Mouse (Mus musculus) midbrain, embryonic 14.5 days (tissue): Measurements from ENCODE around the gene Dnah17. TPM values are rescaled to one million over a fixed set of nuclear protein-coding genes. Genes with fewer than 3 reads are reported as not detected.

Experiments
- ATAC-seq: fragments of 200-750 bp; cut with Nextera tagmentation; 2 replicates; pipeline ENCODE4 v1.8.0; 2017; ENCODE audit warnings: moderate number of reproducible peaks, moderate library complexity; ENCODE audit not compliant: low FRiP score, low TSS enrichment
- DNase-seq: peaks from one replicate; pipeline ENCODE4 v3.0.0-alpha.2; 2015
- H3K27ac ChIP-seq: fragments of 300-500 bp; sonication (generic); replicated peaks from 2 replicates; pipeline ENCODE4 v1.5.1; 2014; ENCODE audit warnings: mild to moderate bottlenecking, low read depth, low read length, moderate library complexity
- H3K27me3 ChIP-seq: fragments of 300-500 bp; sonication (generic); 2 replicates; pipeline ENCODE4 v1.6.1; 2014; ENCODE audit warnings: low read length, control low read depth, mixed read lengths; ENCODE audit not compliant: control insufficient read depth, insufficient read depth
- H3K36me3 ChIP-seq: fragments of 300-500 bp; sonication (generic); 2 replicates; pipeline ENCODE4 v1.6.1; 2014; ENCODE audit warnings: low read length, control low read depth; ENCODE audit not compliant: control insufficient read depth, insufficient read depth
- H3K4me1 ChIP-seq: fragments of 300-500 bp; sonication (generic); 2 replicates; pipeline ENCODE4 v1.6.1; 2014; ENCODE audit warnings: mild to moderate bottlenecking, antibody characterized with exemption, low read length, control low read depth; ENCODE audit not compliant: control insufficient read depth, insufficient read depth
- H3K4me2 ChIP-seq: fragments of 300-500 bp; sonication (generic); 2 replicates; pipeline ENCODE4 v1.6.1; 2014; ENCODE audit warnings: mild to moderate bottlenecking, low read length, moderate library complexity
- H3K4me3 ChIP-seq: fragments of 300-500 bp; sonication (generic); replicated peaks from 2 replicates; pipeline ENCODE4 v1.5.1; 2014; ENCODE audit warnings: low read depth, low read length
- H3K9ac ChIP-seq: fragments of 300-500 bp; sonication (generic); replicated peaks from 2 replicates; pipeline ENCODE4 v1.6.1; 2014; ENCODE audit warnings: mild to moderate bottlenecking, low read length, moderate library complexity
- H3K9me3 ChIP-seq: fragments of 300-500 bp; sonication (generic); 2 replicates; pipeline ENCODE4 v1.6.1; 2016; ENCODE audit warnings: low read length, control low read depth, mixed read lengths; ENCODE audit not compliant: control insufficient read depth
- WGBS: fragments of 180-500 bp; shearing (Covaris S2); extraction: QIAGEN DNeasy Blood & Tissue Kit; methylation state at CpG from one replicate; pipeline ENCODE4 v1.1.7; 2014; 5-methylcytosine and 5-hydroxymethylcytosine counted together
- polyA plus RNA-seq: library from polyadenylated mRNA; unstranded; fragments of >200 nt; fragmentation: Nextera tagmentation; extraction: Ambion mirVana; gene quantifications from 2 replicates; pipeline ENCODE4 v1.2.1, GENCODE M21; 2014

Gene Dnah17
- polyA plus RNA-seq, 1 experiment from 2014 or later = 0.20 TPM

GRCm38 (mm10) chr11:118147877-118148637, 17.6 kb upstream of the Dnah17 start:
- H3K4me2 ChIP-seq = no peak overlapping the region
- no peaks in the 10 kb centered on the region for H3K9me3 ChIP-seq
- ATAC-seq (no peak), DNase-seq (no peak)
- no peaks in the 10 kb centered on the region for H3K4me1 ChIP-seq
- no peaks in the 10 kb centered on the region for H3K36me3 ChIP-seq
- H3K9ac ChIP-seq = no peak overlapping the region
- no peak overlapping the region for H3K27ac ChIP-seq
- no peak overlapping the region for H3K4me3 ChIP-seq
- no peaks in the 10 kb centered on the region for H3K27me3 ChIP-seq
- 68% methylated on average over 9 of the region's 9 CpGs for WGBS

DNA sequence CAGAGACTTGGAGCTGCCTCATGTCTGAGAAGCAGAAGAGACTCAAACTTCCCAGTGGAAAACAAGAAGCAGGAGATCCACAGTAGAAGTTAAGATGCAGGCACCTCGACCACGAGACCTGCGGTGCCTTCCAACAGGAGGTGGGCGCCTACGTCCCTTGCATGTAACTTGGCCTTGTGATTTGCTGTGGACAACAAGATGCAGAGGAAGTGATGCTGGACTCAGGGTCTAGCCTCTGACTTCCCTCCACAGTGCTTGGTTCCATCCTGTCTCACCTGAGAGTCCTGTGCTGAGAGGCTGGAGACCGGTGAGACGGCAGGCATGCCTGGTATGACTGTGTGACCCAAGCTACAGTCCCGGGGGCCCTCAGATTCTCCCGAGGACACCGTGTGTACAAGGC, 16.0 kb upstream of the Dnah17 start:
- Histone ChIP-seq H3K27me3 (no peaks in the 10 kb centered on the region), H3K27ac (no peak overlapping the region), H3K36me3 (no peaks in the 10 kb centered on the region), H3K4me3 (no peak overlapping the region), H3K9me3 (no peaks in the 10 kb centered on the region), H3K4me1 (peaks cover 8% of the 10 kb centered on the region; the same call in 1 of the 2 replicates), H3K4me2 (no peak overlapping the region), H3K9ac (no peak overlapping the region)
- DNase-seq (no peak), ATAC-seq (no peak)
- 93% methylated on average over 10 of the region's 10 CpGs for WGBS

GRCm38 (mm10) chr11:118145771-118146351, 15.4 kb upstream of the Dnah17 start:
- DNase-seq (no peak), ATAC-seq (no peak)
- Histone ChIP-seq H3K36me3 (no peaks in the 10 kb centered on the region), H3K9ac (no peak overlapping the region), H3K9me3 (no peaks in the 10 kb centered on the region), H3K27ac (no peak overlapping the region), H3K4me3 (no peak overlapping the region), H3K4me1 (peaks cover 8% of the 10 kb centered on the region; the same call in 1 of the 2 replicates), H3K4me2 (no peak overlapping the region), H3K27me3 (no peaks in the 10 kb centered on the region)
- WGBS = 81% methylated on average over 16 of the region's 16 CpGs

DNA sequence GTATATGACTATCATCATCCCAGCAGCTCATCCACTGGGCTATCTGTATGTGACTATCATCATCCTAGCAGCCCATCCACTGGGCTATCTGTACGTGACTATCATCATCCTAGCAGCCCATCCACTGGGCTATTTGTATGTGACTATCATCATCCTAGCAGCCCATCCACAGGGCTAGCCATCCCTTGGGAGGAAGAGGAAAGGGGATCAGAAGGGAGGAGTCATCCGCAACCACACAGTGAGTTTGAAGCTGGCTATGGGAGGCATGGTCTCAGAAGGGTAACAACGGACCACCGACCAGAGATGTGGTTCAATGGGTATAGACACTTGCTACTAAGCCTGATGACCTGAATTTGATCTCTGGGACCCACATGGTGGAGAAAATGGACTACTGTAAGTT, 14.7 kb upstream of the Dnah17 start:
- Histone ChIP-seq H3K4me2 (no peak overlapping the region), H3K4me1 (peaks cover 8% of the 10 kb centered on the region; the same call in 1 of the 2 replicates), H3K27me3 (no peaks in the 10 kb centered on the region), H3K36me3 (no peaks in the 10 kb centered on the region), H3K9me3 (no peaks in the 10 kb centered on the region), H3K9ac (no peak overlapping the region), H3K27ac (no peak overlapping the region), H3K4me3 (no peak overlapping the region)
- 99% methylated on average over 4 of the region's 4 CpGs for WGBS
- DNase-seq = no peak
- no peak for ATAC-seq

DNA sequence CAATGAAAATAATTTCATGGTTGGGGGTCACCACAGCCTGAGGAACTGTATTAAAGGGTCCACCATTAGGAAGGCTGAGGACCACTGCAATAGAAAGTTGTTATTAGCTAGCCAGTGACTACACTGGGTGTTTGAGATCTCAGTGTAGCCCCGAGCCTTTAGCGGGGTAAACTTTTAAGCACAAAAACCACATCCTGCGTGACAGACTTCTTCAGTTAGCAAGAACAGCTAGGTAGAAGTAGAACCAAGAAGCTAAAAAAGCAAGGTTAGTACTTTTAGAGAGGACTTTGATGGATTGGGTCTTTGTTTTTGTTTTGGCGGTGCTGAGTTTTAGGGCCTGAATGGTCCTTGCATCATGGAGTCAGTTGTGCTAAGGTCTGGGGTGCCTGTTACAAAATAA, 13.3 kb upstream of the Dnah17 start:
- Histone ChIP-seq H3K27me3 (no peaks in the 10 kb centered on the region), H3K4me3 (no peak overlapping the region), H3K9me3 (no peaks in the 10 kb centered on the region), H3K36me3 (no peaks in the 10 kb centered on the region), H3K27ac (no peak overlapping the region), H3K4me1 (peaks cover 8% of the 10 kb centered on the region; the same call in 1 of the 2 replicates), H3K4me2 (no peak overlapping the region), H3K9ac (no peak overlapping the region)
- no peak for DNase-seq
- no peak for ATAC-seq
- 95% methylated on average over 4 of the region's 4 CpGs for WGBS

DNA sequence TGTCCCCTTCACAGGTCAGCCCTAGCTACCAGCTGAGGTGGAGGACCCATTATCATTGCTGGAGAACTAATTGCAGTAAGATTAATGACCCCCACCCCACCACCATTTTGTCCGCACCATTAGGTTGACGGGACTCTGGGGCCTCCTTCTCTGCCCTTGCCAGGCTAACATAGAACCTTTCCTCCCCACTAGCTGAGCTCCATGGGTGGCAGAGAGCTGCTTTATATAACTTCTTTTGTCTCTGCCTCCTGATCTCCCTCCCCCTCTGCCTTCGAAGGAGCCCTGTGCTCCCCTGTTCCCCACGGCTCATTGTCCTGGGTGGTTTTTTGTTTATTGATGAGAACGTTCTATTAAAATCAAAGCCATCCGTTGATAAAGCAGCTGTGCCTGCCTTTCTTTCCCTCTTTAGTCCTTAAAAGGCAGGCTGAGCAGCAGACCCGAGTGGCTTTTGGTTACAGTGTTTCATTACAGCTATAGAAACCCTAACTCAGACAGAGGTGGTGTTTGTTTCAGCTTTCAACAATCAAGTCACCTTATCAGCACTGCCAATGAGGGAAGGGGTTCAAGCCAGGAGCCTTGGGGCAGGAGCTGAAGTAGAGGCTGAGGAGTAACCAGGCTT, 12.2 kb upstream of the Dnah17 start:
- H3K27me3 ChIP-seq = no peaks in the 10 kb centered on the region
- no peak overlapping the region for H3K9ac ChIP-seq
- peak; percentile 24 for DNase-seq
- H3K4me1 ChIP-seq = peaks cover 8% of the 10 kb centered on the region; the same call in 1 of the 2 replicates
- no peak overlapping the region for H3K4me2 ChIP-seq
- peak overlapping the region; percentile 52 for H3K27ac ChIP-seq
- 8% methylated on average over 7 of the region's 7 CpGs for WGBS
- no peak for ATAC-seq
- H3K9me3 ChIP-seq = no peaks in the 10 kb centered on the region
- no peak overlapping the region for H3K4me3 ChIP-seq
- H3K36me3 ChIP-seq = no peaks in the 10 kb centered on the region

DNA sequence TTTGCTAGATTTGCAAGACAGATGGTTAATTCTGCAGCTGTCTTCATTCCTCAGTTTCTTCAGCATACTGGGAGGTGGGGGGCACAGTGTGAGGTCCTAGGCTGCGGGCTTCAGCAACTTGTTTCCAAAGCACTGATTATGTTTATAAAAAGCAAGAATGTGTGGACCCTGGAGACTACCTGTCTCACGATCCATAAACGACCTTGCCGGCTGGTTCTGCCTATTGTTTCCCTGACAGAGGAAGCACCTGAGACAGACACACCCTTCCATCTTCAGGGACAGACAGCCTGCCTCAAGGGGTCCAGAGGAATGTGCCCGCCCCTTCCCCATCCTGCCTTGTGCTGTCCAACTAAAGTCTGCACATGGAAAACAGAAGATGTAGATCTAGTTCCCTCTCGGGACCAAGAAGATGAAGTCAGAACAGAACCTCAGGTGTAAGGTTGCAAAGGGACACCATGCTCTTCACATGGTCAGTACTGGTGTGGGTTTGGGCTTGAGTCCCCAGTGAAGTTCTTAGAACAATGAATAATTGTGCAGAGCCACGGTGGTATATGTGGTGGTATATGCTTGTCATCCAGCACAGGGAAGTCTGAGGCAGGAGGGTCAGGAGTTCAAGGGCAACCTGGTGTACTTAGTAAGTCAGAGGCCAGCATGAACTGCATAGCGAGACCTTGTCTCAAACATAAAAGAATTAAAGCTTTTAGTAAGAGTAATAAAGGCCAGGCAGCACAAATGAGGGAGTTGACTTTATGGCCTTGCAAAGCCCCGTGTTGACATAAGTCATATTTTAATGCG, 10.5 kb upstream of the Dnah17 start:
- H3K4me2 ChIP-seq = no peak overlapping the region
- ATAC-seq = no peak
- DNase-seq = no peak
- peaks cover 8% of the 10 kb centered on the region; the same call in 1 of the 2 replicates for H3K4me1 ChIP-seq
- no peak overlapping the region for H3K4me3 ChIP-seq
- WGBS = 89% methylated on average over 10 of the region's 10 CpGs
- no peak overlapping the region for H3K27ac ChIP-seq
- no peaks in the 10 kb centered on the region for H3K9me3 ChIP-seq
- no peak overlapping the region for H3K9ac ChIP-seq
- no peaks in the 10 kb centered on the region for H3K27me3 ChIP-seq
- H3K36me3 ChIP-seq = no peaks in the 10 kb centered on the region

- H3K27me3 ChIP-seq = no peaks in the 10 kb centered on the region
- no peaks in the 10 kb centered on the region for H3K9me3 ChIP-seq
- H3K9ac ChIP-seq = no peak overlapping the region
- WGBS = 97% methylated on average over 6 of the region's 6 CpGs
- no peak for ATAC-seq
- H3K27ac ChIP-seq = no peak overlapping the region
- no peaks in the 10 kb centered on the region for H3K36me3 ChIP-seq
- H3K4me1 ChIP-seq = peaks cover 8% of the 10 kb centered on the region; the same call in 1 of the 2 replicates
- no peak overlapping the region for H3K4me3 ChIP-seq
- no peak for DNase-seq
- H3K4me2 ChIP-seq = no peak overlapping the region
Observed at GRCm38 (mm10) chr11:118138347-118138746, 7.9 kb upstream of the Dnah17 start.
